Mouse (Mus musculus) bone marrow, adult 2 months (tissue): ENCODE measurements at regions not wholly inside any gene's neighbourhood (a gene's known extent, or its start where the extent isn't known, plus 50 kb on each side); places are given as distances from the start of the nearest gene placed in this dataset.

Experiments
- CTCF ChIP-seq: fragments of 200-500 bp; IDR thresholded peaks from 2 replicates; pipeline ENCODE4 v1.5.1; 2011; ENCODE audit warnings: low read length, control low read depth; ENCODE audit not compliant: control insufficient read depth, insufficient read depth
- POLR2A ChIP-seq: fragments of 200-500 bp; IDR thresholded peaks from 2 replicates; pipeline ENCODE4 v1.6.1; 2011; ENCODE audit warnings: low read depth, mild to moderate bottlenecking, control low read depth, low read length, borderline replicate concordance; ENCODE audit not compliant: control insufficient read depth

DNA sequence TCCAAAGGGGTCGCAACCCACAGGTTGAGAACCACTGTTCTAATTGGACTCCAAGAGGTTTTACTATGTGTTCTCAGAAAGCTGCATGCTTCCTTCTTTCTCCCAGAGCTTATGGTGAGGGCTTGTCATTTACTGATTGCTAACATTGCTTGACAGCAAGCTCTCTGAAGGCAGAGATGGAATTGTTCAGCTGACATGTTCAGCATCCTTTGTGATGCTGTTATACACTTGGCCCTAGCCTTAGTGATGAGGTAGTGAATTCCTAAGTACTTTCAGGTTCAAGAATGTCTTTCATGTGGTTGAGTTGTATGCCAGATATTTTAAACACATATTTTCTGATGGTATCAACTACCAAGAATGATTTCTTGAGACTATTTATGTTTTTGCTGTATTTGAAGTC lies 202.9 kb upstream of the Zc3h12c start:
- TF ChIP-seq POLR2A (no peak), CTCF (no peak)
